Mouse (Mus musculus) liver, embryonic 14.5 days (tissue): ENCODE measurements at regions not wholly inside any gene's neighbourhood (a gene's known extent, or its start where the extent isn't known, plus 50 kb on each side); places are given as distances from the start of the nearest gene placed in this dataset.

ENCODE experiments used
- CTCF ChIP-seq: IDR thresholded peaks from 2 replicates; pipeline ENCODE4 v1.5.1; 2016; ENCODE audit warnings: antibody characterized with exemption, low read depth, control low read depth
- EP300 ChIP-seq: IDR thresholded peaks from 2 replicates; pipeline ENCODE4 v1.6.1; 2016; ENCODE audit warnings: antibody characterized with exemption, low read depth

- no peak for TF ChIP-seq CTCF
- no peak for TF ChIP-seq EP300
Observed at GRCm38 (mm10) chr13:34815057-34815410, 60.1 kb upstream of the Prpf4b start.
